Mouse (Mus musculus): ENCODE results near the gene Defb41.

DNA sequence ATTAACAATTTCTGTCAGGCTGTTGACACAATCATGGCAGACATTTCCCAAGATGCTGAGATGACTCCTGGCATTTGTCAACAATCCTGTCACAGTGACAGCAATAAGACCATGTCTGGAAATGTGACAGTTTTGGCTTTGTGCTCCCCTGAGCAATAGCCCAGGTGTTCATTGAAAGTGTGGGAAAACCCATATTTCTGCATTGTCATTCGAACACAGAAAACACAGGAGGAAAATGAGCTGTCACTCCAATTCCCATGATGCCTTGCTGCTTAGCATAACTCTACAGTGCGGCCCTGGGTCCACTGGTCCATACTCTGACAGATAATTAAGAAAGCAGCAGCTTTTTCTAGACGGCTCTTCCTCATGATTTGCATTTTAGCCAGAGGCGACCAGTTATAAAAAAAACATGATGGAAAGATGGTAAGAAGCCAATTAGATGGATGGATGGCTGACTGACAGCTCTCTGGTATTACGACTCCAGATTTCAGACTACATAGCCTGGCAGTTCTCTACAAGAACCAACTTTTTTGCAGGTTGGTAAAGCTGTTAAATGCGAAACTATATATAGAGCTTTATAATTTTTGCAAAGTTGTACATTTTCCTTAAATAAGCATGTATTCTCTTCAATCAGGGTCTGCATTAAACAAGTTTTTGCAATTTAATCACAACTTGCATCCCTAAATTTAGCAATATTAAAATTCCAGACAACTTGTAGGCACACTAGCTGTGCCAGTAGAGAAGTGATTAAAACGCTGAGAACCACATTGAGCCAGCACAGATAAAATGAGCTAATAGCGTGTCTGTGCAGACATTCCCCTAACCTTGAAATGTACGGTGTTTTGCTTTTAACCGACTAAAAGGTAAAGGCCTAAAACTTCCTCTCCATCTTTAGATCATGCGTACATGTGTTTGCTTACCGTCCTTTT is 42.9 kb upstream of the Defb41 start:
- TF ChIP-seq CTCF (IDR thresholded peaks at IDR 0.05; ENCODE audit: borderline replicate concordance, insufficient read depth, low read length) (no peak), POLR2A (IDR thresholded peaks at IDR 0.05; ENCODE audit: low read depth, low read length) (no peak)
